Mouse (Mus musculus) adrenal gland (tissue): ENCODE data around the gene Insrr.

Experiments
- intact Hi-C: fragments of 180-260 bp; cut with DNase I; formaldehyde crosslinking; loops from one replicate; pipeline ENCODE4 v1.15.1; 2025
- long read RNA-seq, 2 experiments: library from polyadenylated mRNA; unstranded; transcript quantifications; one replicate each; pipeline ENCODE4 v2.0.0; 2020; ENCODE audit warnings: borderline replicate concordance in 1 of 2; ENCODE audit not compliant: insufficient replicate concordance in 1 of 2

The Insrr gene
- long read RNA-seq, experiment 1, partial matches to known transcripts = 0 of 1 reads
- long read RNA-seq, experiment 1, other reads (novel, unspliced or antisense) = 1 of 1 reads
- long read RNA-seq, experiment 2 = 0 reads

DNA sequence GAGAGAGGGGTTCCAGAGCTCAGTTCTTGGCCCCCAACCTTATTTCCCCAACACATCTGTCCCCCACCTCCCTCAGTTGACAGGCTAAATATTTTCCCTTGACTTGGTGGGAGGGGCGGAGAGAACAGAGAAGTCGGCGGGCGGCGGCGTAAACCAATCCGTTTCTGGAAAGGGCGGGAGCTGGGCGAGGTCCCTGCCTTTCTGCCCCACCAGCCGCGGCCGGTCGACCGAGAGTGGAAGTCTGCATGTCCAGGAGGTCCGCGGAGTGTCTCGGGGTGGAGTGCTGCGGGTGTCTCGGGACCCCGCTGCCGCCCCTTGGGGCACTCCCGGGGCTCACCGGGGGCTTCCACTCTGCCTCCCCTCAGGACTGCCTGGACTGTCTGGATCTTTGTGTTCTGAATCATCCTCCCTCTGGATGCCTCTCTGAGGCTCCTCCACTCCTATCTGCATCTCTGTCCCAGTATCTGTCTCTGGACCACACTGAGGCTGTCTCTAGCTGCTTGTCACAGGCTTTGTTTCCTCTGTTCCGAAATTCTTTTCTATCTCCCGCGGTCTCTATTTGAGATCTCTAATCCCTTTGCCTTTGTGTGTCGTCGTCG, at the start of gene Insrr:
TSS of gene Insrr (plus strand) at position 216 of the 599 bp plus-strand sequence.
- intact Hi-C loops = no loop called here

DNA sequence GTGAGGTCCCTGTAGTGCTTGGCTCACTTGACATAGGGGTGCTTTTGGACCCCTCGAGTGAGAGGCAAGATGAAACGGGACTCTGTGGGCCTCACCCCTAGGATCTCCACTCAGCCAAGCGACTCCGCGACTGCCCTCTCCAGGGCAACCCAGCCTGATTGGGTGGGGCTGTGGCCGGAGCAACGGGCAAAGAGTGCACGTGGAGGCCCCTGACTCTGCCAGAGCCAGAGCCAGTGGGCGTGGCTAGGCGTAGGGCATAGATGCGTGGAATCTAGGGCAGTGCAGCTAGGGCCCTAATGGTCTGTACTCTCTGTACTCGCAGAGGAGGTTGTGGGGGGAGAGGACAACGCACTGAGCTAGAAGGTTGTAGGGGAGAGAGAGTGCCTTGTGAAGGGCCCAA, 48.3 kb upstream of the Insrr start, which contains the start of gene Lrrc71:
TSS of gene Lrrc71 (minus strand) at position 195 of the 400 bp plus-strand sequence.
- intact Hi-C loops = no loop called here

DNA sequence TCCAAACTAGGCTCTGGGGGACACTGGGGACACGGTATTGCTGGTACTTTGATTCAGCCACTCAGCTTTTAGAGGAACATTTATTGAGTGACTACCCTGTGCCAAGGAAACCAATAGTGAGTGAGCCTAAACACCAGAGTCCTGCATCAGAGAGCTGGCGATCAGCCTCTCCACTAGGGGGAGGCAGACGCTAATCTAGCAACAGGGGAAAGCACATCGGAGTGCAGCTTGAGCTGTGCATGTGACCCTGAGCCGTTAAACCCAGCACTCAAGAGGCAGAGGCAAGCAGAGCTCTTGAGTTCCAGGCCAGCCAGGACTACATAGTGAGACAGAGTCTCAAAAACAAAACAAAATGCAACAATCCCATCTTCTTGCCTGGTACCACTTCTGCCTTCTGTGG, 47.7 kb upstream of the Insrr start:
- intact Hi-C loops = no loop called here

DNA sequence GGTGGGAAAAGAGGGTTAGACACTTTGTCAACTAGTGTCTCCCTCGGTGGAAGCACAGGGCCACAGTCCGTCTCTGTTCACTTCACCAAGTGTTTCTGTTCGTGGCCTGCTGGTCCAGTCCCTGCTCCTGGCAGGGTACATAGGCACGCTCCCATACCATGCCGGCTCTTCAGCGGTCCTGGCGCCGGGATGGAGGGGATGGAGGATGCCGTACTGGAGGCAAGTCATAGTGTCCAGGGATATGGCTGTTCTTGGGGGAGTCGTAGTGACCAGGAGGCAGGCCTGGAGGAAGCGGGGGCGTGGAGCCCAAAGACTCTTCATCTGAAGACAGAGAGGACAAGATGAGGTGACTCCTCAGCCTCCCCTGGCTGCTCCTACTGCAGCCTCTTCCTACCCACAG, 46.8 kb upstream of the Insrr start:
- intact Hi-C loops = no loop called here

DNA sequence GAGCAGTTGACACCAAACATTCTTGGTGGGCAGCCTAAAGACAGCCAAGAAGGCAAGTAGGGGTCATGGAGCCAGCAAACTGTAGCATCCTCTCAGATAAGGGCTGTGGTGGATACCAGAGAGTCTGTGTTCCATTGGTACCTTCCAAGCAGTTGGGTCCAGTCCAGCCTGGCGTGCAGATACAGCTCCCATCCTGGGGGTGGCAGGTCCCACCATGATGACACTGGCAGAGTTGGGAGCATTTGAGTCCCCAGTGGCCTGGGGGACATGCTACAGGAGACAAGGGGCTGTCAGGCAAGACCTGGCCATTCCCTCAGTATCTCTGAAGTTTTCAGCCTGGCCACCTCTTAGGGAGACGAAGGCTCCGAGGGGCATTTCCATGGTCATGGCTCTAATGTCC, 44.2 kb upstream of the Insrr start:
- intact Hi-C loops = no loop called here

DNA sequence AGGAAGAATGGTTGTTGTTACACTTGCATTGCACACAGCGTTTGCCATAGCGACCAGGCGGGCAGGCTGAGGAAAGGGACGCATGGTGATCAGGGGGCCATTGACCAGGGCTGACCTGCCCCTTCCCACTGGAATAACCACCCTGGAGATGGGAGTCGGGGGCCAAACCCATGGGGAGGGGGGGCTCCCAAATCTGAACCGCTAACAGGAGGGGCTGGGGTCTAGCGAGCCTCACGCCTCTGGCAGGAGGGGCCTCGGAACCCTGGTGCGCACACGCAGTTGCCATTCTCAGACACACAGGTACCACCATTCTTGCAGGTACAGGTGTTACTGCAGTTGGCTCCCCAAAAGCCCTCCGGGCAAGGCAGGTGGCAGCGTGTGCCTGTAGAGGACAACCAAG, 42.9 kb upstream of the Insrr start:
- intact Hi-C loops = no loop called here

DNA sequence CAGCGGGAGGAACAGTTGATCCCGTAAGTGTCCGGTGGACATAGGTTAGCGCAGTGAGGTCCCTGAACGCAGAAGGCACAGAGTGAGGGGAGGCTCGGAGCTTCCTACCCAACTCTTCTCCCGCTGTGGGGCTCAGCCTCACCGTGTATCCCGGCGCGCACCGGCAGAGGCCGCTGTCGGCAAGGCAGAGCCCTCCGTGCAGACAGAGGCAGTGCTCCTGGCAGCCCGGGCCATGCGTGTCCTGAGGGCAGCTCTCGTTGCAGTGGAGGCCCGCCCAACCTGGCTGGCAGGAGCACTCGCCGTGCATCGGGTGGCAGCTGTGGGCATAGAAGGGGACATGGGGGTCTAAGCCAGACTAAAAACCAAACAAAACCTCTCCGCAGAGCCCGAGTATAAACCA, 40.8 kb upstream of the Insrr start:
- intact Hi-C loops = no loop called here

DNA sequence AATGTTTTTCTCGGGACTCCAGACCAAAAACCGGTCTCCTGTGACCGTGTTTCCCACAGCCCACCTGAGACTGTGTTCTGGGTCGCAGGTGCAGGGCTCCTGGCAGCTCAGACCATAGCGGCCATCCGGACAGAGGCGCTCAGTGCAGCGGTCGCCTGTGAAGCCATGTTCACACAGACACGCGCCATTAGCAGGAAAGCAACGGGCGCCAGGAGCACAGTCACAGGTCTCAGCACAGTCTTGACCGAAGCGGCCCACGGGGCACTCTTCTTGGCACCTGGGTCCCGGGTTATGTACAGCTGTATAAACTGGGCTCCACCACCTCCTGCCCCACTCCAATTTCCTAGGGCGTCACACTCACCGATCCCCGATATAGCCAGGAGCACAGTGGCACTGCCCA, 40.3 kb upstream of the Insrr start:
- intact Hi-C loops = no loop called here

DNA sequence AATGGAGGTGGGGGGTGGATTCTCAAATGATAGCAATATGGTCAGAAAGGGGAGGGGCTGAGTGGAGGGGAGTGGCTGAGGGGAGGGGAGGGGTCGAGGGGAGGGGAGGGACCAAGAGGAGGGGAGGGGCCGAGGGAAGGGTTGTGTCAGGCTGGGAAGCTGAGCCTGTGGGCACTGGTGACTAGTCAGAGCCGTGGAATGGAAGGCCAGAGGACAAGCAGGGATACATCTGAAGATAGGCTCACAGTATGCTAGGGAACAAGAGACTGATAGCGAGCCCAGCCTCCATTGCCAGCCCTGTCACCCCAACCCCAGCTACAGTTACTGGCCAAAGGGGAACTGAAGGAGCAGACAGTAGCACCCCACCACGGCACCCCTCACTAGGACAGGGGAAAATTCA, 38.1 kb upstream of the Insrr start:
- intact Hi-C loops = no loop called here

DNA sequence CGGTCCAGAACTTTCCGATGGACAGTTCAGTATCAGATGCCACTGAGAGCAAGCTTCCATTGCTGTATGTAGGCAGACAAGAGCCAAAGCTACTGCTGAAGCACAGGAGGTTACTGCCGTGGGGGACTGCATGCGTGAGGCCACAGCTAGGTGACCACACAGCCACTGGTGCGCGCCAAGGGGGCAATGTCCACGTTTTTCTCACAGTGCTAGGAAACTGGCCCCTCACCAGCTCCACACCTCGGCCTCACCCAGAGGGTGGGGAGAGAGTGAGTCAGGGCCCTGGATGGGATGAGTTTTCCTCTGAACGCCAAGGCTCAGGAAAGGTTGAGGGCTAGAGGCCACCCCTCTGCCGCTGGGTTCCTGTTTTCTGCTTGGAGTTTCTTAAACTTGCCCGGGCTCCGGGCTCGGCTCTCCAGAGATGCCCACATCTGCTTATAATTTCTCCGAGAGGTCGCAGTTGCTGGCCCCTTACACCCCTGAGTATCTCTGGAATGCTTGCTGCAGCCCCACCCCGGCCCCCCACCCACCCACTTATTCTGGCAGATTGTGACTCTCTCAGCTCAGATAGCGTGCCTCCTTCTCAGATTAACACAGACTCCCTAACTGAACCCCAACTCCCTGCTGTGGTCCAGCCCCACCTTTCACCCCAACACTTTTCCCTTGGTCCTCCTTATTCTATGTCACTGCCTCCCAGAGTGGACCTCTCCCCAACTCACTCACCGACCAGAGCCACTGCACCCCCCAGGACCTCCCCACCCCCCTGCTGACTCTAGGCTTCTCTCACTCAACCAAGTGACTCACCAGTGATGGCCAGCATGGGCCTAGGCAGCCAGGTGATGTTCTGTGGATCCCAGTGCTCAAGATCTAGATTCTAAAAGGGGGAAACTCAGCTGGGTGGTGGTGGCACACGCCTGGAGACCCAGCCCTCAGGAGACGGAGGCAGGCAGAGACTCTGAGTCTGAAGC, 35.1 kb upstream of the Insrr start:
- intact Hi-C loops = no loop called here

DNA sequence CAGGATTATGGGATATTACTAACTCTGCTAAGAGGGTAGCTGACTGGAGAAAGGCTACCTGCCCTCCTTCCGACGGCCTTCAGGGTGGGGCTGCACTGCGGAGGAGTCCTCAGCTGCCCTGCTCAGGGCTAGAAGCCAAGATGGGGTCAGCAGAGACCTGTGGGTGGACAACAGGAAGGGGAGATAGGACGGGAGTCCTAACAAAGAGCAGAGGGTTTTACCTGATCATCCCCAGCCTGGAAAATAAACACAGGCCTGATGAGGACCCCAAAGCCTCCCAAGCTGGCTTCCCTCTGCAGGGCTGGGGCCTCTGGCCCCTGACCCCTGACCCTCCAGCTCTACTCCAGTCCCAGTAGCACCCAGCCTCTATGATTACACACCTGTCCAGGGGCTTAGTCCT, 33.5 kb upstream of the Insrr start:
- intact Hi-C loops = no loop called here

DNA sequence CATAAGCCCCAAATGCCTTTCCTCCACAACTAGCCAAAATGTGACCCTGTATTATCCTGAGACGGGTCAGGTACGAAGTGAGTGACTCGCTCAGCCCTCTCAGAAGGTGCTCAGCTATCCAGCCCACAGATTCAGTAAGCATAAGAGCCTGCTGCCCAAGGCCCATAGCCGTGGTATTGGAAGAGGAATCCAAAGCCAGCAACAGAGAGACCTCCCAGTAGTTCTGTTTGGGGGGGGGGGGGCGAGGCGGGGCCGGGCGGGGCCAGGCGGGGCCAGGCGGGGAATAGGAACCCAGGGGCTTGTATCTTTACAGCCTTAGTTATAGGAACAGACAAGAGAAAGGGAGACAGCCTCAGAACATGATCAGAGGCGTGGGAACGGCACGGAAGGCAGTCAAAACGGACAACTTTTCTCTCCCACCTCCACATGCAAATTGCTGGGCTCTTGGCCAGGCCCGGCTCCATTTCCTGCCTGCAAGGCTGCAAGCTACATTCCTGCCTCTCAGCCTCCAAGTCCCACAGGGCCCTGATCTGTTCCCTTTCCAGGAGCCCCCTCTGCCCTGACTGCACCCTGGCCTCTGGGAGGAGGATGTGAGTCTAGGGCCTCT, 33.0 kb upstream of the Insrr start:
- intact Hi-C loops = no loop called here

DNA sequence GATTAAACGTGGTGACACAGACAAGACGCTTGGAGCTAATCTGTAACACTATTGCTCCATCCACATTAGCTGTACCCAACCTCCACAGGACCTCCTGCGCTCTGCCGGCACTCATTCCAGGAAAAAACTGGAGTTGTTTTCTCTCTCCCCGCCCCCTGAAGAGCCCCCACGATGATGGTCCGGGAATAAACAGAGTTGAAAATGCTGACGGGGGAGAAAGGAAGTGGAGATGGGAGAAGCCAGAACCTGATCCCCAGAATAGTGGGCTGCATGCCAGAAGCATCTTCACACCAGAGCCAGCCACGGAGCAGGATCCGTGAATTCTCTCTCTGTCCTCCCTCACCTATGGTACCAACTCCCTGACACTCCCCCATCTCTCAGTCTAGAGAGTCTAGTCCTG, 32.2 kb upstream of the Insrr start:
- intact Hi-C loops = no loop called here

DNA sequence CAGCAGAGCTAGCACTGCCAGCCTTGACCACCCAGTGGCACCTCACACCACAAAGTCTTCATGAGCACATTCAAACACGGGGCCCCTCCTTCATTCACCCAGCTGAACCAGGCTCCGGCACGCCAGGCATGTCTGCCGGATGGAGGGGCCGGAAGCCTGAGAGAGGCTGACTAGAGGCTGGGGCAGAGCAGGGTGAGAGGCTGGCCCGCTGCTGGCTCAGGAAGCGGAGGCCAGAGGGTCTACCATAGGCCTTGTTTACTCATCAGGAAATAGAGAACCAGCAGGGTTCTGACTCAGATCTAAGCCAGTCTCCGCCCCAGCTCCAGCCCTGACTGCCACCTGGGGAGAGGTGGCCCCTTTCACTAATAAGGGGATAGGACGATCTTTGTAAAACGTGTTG, 31.7 kb upstream of the Insrr start:
- intact Hi-C loops = no loop called here

DNA sequence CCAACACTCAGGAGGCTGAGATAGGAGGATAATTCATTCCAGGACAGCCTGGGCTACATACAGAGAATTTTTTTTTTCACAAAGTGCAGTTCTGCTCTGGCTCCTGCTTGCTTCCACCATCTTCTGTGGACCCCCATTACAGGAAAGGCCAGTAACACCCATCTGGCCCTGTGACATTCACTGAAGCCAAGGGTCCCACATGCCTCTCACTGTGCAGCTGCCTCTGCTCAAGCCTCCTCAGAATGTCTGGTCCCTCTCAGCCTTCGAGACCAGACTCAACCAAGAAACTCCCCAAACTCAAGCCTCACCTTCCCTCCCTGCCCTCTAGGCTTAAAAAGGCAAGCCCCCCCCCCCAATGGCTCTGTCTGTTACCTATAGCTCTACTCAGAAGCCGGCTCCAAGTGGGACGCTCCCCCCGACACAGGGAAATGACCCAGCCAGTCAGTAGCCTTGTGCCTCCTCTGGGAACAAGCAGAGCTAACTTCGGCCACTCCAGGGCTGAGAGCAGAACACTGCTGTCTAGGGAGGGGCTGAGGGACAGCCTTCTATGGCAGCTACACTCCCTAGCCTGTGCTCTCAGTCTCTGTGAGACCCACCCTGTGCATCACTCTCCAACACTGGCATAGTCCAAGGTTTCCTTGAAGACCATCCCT, 31.0 kb upstream of the Insrr start:
- intact Hi-C loops = no loop called here

DNA sequence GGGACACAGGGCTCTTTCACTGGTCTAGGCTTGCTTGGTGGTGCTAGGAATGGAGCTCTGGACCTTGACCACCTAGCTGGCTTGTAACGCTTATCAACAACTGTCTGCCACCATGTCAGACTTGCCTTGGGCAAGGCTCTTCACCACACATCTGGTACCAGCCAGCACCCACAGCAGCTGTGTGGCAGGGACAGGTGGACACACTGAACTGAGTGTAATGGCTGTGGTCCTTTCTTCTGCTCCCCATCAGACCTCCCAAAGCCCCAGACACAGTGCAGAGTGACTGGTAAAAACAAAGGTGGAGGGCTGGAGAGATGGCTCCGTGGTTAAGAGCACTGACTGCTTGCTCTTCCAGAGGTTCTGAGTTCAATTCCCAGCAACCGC, 30.5 kb upstream of the Insrr start:
- intact Hi-C loops = no loop called here

DNA sequence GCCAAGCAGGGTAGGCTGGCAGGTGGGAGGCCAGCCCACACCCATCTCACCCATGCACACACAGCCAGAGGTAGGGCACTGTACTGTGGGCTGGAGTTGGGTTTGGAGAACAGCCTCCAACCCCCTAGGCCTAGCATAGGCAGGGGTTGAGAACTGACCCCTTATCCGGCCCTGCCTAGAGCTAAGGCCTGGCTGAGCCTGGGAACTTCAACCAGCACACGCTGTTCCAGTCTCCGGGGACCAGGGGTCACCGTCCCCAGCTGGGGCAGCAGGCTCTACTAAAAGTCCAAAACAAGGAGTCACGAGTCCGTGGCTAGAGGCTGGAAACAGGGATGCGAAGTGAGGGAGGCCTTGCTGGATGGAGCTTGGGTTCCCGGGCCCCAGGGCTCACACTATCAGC, 29.0 kb upstream of the Insrr start:
- intact Hi-C loops = no loop called here

DNA sequence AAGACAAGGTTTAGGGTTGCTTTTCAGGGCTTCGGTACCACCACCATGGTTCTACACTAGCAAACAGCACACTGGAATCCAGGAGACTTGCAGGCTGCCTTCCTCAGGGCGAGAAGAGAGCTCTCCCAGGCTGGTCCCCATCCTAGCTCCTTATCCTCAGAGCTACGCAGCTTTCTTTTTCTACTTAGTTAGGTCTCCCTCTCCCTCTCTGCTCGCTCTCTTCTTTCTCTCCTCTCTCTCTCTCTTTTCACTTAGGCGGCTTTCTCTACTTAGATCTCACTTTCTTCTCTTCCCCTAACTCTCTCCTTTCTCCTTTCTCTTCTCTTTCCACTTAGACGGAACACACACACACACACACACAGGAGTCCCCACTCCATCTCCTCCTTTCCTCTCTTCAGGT, 28.3 kb upstream of the Insrr start:
- intact Hi-C loops = no loop called here

DNA sequence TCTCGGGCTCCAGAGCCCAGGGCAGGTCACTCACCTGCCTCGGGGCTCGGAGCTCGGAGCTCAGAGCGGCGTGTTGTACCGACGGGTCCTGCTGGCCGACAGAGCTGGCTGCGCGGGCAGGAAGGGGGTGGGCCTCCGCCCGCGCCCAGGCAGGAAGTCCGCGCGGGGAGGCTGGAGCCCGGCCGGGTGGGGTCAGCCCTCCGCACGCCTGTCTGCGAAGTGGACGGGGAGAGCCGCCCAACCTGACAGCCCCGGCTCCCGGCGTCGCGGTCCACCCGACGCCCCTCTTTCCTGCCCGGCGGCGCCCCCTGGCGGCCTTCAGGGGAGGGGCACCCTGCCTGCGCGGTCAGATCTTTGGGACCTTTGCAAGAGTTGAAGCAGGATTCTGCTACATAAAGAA, 27.9 kb upstream of the Insrr start:
- intact Hi-C loops = no loop called here

DNA sequence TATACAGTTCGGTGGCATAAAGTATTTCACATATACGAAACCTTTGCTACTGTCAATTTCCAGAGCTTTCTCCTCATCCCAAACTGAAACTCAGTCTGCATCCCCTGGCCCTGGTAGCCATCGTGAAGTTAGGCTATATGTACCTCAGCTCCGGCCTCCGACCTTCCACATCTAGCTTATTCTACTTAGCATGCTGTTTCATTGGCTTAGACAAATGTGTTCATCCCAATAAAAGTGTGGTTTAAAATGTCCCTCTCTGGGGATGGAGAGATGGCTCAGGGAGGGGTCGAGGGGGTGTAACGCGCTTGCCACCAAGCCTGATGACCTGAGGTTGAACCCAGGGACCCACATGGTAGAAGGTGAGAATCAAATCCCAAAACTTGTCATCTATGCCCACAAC, 27.2 kb upstream of the Insrr start:
- intact Hi-C loops = no loop called here

DNA sequence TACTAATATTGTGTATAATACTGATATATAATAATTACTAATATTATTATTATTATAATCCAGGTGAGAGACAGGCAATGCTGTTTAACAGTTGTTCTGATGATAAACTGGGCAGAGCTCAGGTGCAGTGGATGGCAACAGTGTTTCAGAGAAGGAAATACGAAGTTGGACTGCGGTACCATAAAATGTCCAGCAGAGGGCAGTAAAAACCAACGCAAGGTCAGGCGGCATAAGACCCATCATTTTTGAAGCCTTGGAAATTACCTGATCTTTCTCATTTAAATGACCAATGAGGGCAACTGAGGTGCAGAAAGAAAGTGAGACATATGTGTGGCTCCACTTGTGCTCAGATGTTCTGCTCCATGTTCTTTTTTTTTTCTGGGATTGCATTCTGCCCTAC, 26.5 kb upstream of the Insrr start:
- intact Hi-C loops = loop anchor here (2.0 to 5.0 kb wide), 2 partner anchors 47 to 67 kb away; no protein-coding TSS in a partner anchor

DNA sequence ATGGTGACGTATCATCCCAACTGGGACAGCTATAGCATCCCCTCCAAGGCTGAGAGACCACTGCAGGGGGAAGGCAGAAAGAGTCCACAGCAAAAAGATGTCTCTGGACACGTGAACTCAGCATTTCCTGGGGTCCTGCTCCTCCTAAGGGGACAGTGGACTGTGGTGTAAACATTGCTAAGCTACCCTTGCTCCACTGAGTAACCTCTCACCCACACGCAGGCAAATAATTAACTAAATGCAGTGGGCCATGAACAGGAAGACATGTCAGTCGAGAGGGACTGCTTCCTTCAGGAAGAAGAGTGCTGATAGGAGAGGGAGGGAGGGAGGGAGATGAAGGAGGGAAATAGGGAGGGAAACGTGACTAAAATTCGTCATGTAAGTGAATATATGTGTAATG, 25.7 kb upstream of the Insrr start:
- intact Hi-C loops = loop anchor here (2.0 to 5.0 kb wide), 2 partner anchors 46 to 66 kb away; no protein-coding TSS in a partner anchor
